Mouse (Mus musculus): ENCODE results near the gene Twsg1. TPM values are rescaled to one million over a fixed set of nuclear protein-coding genes. Genes with fewer than 3 reads are reported as not detected.

Twsg1 gene
- polyA plus RNA-seq, 1 experiment from 2014 or later = 107 TPM

GRCm38 (mm10) chr17:65877026-65877425 is 74.0 kb downstream of the Twsg1 start:
- Histone ChIP-seq H3K4me1 (replicated peaks; ENCODE audit: control insufficient read depth, insufficient read depth, low read length) (peaks cover 1% of the 10 kb centered on the region; the same call in 1 of the 2 replicates), H3K9ac (ENCODE audit: low read length) (no peak overlapping the region), H3K36me3 (ENCODE audit: control insufficient read depth, insufficient read depth, low read length) (no peaks in the 10 kb centered on the region), H3K4me2 (ENCODE audit: low read depth, low read length, severe bottlenecking) (no peak overlapping the region), H3K27me3 (ENCODE audit: control insufficient read depth, insufficient read depth, low read length) (no peaks in the 10 kb centered on the region), H3K27ac (ENCODE audit: low read depth, low read length) (no peak overlapping the region), H3K9me3 (ENCODE audit: control insufficient read depth, low read length) (no peaks in the 10 kb centered on the region), H3K4me3 (ENCODE audit: low read depth, low read length) (no peak overlapping the region)
- ATAC-seq (replicated peaks; ENCODE audit: low FRiP score) (no peak), DNase-seq (ENCODE audit: low spot score) (peak; percentile 37)
- 80% methylated on average over 6 of the region's 6 CpGs for WGBS

GRCm38 (mm10) chr17:65873834-65874233 is 77.2 kb downstream of the Twsg1 start:
- H3K4me2 ChIP-seq (ENCODE audit: low read depth, low read length, severe bottlenecking) = no peak overlapping the region
- 95% methylated on average over 11 of the region's 11 CpGs for WGBS
- H3K4me3 ChIP-seq (ENCODE audit: low read depth, low read length) = no peak overlapping the region
- H3K9ac ChIP-seq (ENCODE audit: low read length) = no peak overlapping the region
- peaks cover 2% of the 10 kb centered on the region; the same call in 1 of the 2 replicates for H3K4me1 ChIP-seq (replicated peaks; ENCODE audit: control insufficient read depth, insufficient read depth, low read length)
- H3K9me3 ChIP-seq (ENCODE audit: control insufficient read depth, low read length) = no peaks in the 10 kb centered on the region
- H3K36me3 ChIP-seq (ENCODE audit: control insufficient read depth, insufficient read depth, low read length) = no peaks in the 10 kb centered on the region
- no peak overlapping the region for H3K27ac ChIP-seq (ENCODE audit: low read depth, low read length)
- DNase-seq (ENCODE audit: low spot score) = peak; percentile 46
- ATAC-seq (replicated peaks; ENCODE audit: low FRiP score) = no peak
- no peaks in the 10 kb centered on the region for H3K27me3 ChIP-seq (ENCODE audit: control insufficient read depth, insufficient read depth, low read length)

GRCm38 (mm10) chr17:65873156-65873555 is 77.9 kb downstream of the Twsg1 start:
- H3K4me1 ChIP-seq (replicated peaks; ENCODE audit: control insufficient read depth, insufficient read depth, low read length) = peaks cover 2% of the 10 kb centered on the region; the same call in 1 of the 2 replicates
- DNase-seq (ENCODE audit: low spot score) (peak; percentile 20), ATAC-seq (replicated peaks; ENCODE audit: low FRiP score) (no peak)
- no peaks in the 10 kb centered on the region for H3K36me3 ChIP-seq (ENCODE audit: control insufficient read depth, insufficient read depth, low read length)
- H3K9ac ChIP-seq (ENCODE audit: low read length) = no peak overlapping the region
- no peaks in the 10 kb centered on the region for H3K9me3 ChIP-seq (ENCODE audit: control insufficient read depth, low read length)
- H3K27me3 ChIP-seq (ENCODE audit: control insufficient read depth, insufficient read depth, low read length) = no peaks in the 10 kb centered on the region
- no peak overlapping the region for H3K4me2 ChIP-seq (ENCODE audit: low read depth, low read length, severe bottlenecking)
- H3K27ac ChIP-seq (ENCODE audit: low read depth, low read length) = no peak overlapping the region
- 81% methylated on average over 4 of the region's 4 CpGs for WGBS
- H3K4me3 ChIP-seq (ENCODE audit: low read depth, low read length) = no peak overlapping the region

GRCm38 (mm10) chr17:65872652-65873051 is 78.4 kb downstream of the Twsg1 start:
- H3K36me3 ChIP-seq (ENCODE audit: control insufficient read depth, insufficient read depth, low read length) = no peaks in the 10 kb centered on the region
- no peaks in the 10 kb centered on the region for H3K27me3 ChIP-seq (ENCODE audit: control insufficient read depth, insufficient read depth, low read length)
- H3K27ac ChIP-seq (ENCODE audit: low read depth, low read length) = no peak overlapping the region
- H3K4me3 ChIP-seq (ENCODE audit: low read depth, low read length) = no peak overlapping the region
- H3K4me2 ChIP-seq (ENCODE audit: low read depth, low read length, severe bottlenecking) = no peak overlapping the region
- no peaks in the 10 kb centered on the region for H3K9me3 ChIP-seq (ENCODE audit: control insufficient read depth, low read length)
- ATAC-seq (replicated peaks; ENCODE audit: low FRiP score) (0 out of 2 replicates have a peak, but pooled peaks have one; percentile 47), DNase-seq (ENCODE audit: low spot score) (peak; percentile 67)
- peaks cover 2% of the 10 kb centered on the region; the same call in 1 of the 2 replicates for H3K4me1 ChIP-seq (replicated peaks; ENCODE audit: control insufficient read depth, insufficient read depth, low read length)
- no peak overlapping the region for H3K9ac ChIP-seq (ENCODE audit: low read length)
- 21% methylated on average over 6 of the region's 6 CpGs for WGBS

DNA sequence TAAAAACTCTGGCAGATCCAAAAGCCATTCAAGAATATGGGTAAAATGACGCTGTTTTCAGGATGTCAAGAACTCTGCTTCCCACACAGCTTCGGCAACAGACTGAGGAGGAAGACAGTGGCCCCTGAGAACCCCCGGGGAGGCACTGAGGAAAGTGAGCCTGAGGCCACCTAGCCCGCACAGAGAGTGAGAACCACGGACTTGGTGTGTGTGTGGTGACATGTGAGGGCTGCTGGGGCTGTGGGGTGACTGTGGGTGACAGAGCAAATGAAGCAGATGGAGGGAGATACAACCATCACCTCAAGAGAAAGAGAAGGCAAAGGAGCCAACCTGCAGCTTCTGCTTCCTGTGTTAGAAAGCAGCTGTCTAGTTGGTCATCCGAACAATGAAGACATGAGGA is 79.0 kb downstream of the Twsg1 start:
- DNase-seq (ENCODE audit: low spot score) = peak; percentile 46
- no peak overlapping the region for H3K9ac ChIP-seq (ENCODE audit: low read length)
- 70% methylated on average over 6 of the region's 6 CpGs for WGBS

More for the DNA sequence above, 79.0 kb downstream of the Twsg1 start:
- no peak for ATAC-seq (replicated peaks; ENCODE audit: low FRiP score)
- Histone ChIP-seq H3K36me3 (ENCODE audit: control insufficient read depth, insufficient read depth, low read length) (no peaks in the 10 kb centered on the region), H3K9me3 (ENCODE audit: control insufficient read depth, low read length) (no peaks in the 10 kb centered on the region), H3K4me3 (ENCODE audit: low read depth, low read length) (no peak overlapping the region), H3K27ac (ENCODE audit: low read depth, low read length) (no peak overlapping the region), H3K4me1 (replicated peaks; ENCODE audit: control insufficient read depth, insufficient read depth, low read length) (peaks cover 2% of the 10 kb centered on the region; the same call in 1 of the 2 replicates), H3K4me2 (ENCODE audit: low read depth, low read length, severe bottlenecking) (no peak overlapping the region), H3K27me3 (ENCODE audit: control insufficient read depth, insufficient read depth, low read length) (no peaks in the 10 kb centered on the region)

Other genes with a start within 250 kb of the Twsg1 start
- gene Rab31, start 178.5 kb downstream of the Twsg1 start, polyA plus RNA-seq (2014; fragmentation: Nextera tagmentation; extraction: Ambion mirVana) = 72.9 and 73.4 TPM in 2 replicates
- gene Ppp4r1, start 168.7 kb downstream of the Twsg1 start, polyA plus RNA-seq (2014; fragmentation: Nextera tagmentation; extraction: Ambion mirVana) = 63.7 and 64.5 TPM in 2 replicates
- gene Ralbp1, start 65.4 kb downstream of the Twsg1 start, polyA plus RNA-seq (2014; fragmentation: Nextera tagmentation; extraction: Ambion mirVana) = 35.4 and 45.2 TPM in 2 replicates
- 29.0 and 30.3 TPM in 2 replicates for gene Ankrd12, start 125.9 kb upstream of the Twsg1 start, polyA plus RNA-seq (2014; fragmentation: Nextera tagmentation; extraction: Ambion mirVana)
- 313 and 317 TPM in 2 replicates for gene Ndufv2, start 150.3 kb upstream of the Twsg1 start, polyA plus RNA-seq (2014; fragmentation: Nextera tagmentation; extraction: Ambion mirVana)
- gene Washc1, start 160.3 kb upstream of the Twsg1 start, polyA plus RNA-seq (2014; fragmentation: Nextera tagmentation; extraction: Ambion mirVana) = 24.9 and 29.4 TPM in 2 replicates
- gene Ddx11, start 172.3 kb upstream of the Twsg1 start, polyA plus RNA-seq (2014; fragmentation: Nextera tagmentation; extraction: Ambion mirVana) = 29.0 and 31.4 TPM in 2 replicates